Mouse (Mus musculus) ES-E14 (cell line): ENCODE data around the gene Fam160a1.

ENCODE experiments used
- CHD2 ChIP-seq: IDR thresholded peaks from 2 replicates; pipeline ENCODE4 v1.6.1; 2014; ENCODE audit warnings: mild to moderate bottlenecking, low read depth, low read length, inconsistent platforms
- HCFC1 ChIP-seq: IDR thresholded peaks from 2 replicates; pipeline ENCODE4 v1.6.1; 2012; ENCODE audit warnings: low read length, inconsistent platforms, borderline replicate concordance; ENCODE audit not compliant: insufficient read depth
- ZNF384 ChIP-seq: IDR thresholded peaks from 2 replicates; pipeline ENCODE4 v1.6.1; 2012; ENCODE audit warnings: low read depth, low read length, inconsistent platforms

- no peak for TF ChIP-seq HCFC1
- no peak for TF ChIP-seq ZNF384
- no peak for TF ChIP-seq CHD2
These were observed 12.0 kb upstream of the Fam160a1 start for GRCm38 (mm10) chr3:85829047-85829446.
